Mouse (Mus musculus) E14TG2a.4 (cell line): ENCODE data around the gene Rnf43.

Source experiments
- CTCF ChIP-seq: conservative IDR thresholded peaks from 2 replicates; pipeline ENCODE4 v1.5.1; 2014; ENCODE audit warnings: low read length
- NANOG ChIP-seq: IDR thresholded peaks from 2 replicates; pipeline ENCODE4 v1.6.1; 2014; ENCODE audit warnings: borderline replicate concordance, low read length, mixed read lengths
- POU5F1 ChIP-seq: IDR thresholded peaks from 2 replicates; pipeline ENCODE4 v1.6.1; 2014; ENCODE audit warnings: low read length, borderline replicate concordance

DNA sequence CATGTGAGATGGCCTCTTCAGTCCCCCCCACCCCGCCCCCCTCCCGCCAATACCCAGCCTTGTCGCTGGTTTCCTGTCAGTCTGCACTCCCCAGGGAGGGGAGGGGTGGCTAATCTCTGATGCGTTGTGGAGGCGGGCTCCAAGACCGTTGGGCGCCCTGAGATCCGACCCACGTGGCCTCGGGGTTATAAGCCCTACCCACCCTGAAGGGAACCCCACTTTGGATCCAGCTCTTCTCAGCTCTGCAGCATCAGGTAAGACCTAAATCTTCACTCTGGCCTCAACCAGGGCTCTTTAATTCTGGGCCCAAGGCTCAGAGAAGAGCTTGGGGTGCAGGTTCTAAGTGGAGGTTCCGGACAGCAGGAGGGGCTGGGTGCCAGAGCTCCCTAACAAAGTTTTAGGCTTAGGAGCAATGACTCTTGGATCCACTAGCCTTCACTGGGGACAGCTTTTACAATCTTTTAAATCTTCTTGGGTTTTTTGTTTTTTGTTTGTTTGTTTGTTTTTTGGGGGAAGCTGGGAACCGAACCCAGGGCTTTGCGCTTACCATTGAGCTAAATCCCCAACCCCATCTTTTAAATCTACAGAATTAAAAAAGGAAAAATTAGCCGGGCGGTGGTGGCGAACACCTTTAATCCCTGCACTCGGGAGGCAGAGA, 93.0 kb downstream of the Rnf43 start:
- TF ChIP-seq CTCF (no peak), NANOG (no peak), POU5F1 (no peak)
